Mouse (Mus musculus) G1E (cell line): Measurements from ENCODE around the gene Zfp775.

Experiments
- CTCF ChIP-seq: IDR thresholded peaks from 2 replicates; pipeline ENCODE4 v1.5.1; 2012; ENCODE audit warnings: low read depth, low read length, inconsistent platforms, mixed read lengths
- GATA1 ChIP-seq: IDR thresholded peaks from 2 replicates; pipeline ENCODE4 v1.6.1; 2012; ENCODE audit warnings: borderline replicate concordance, low read length, inconsistent platforms, mixed read lengths
- GATA2 ChIP-seq: IDR thresholded peaks from 2 replicates; pipeline ENCODE4 v1.6.1; 2012; ENCODE audit warnings: low read depth, low read length, inconsistent platforms, borderline replicate concordance
- TAL1 ChIP-seq: conservative IDR thresholded peaks from 2 replicates; pipeline ENCODE4 v1.6.1; 2012; ENCODE audit warnings: low read depth, low read length, inconsistent platforms, mixed read lengths

- TF ChIP-seq CTCF (no peak), TAL1 (no peak), GATA2 (no peak), GATA1 (no peak)
Observed at GRCm38 (mm10) chr6:48579215-48579648, 22.6 kb upstream of the Zfp775 start.
